20 mouse cellular contexts compared by ENCODE assay signal in the genomic region with DNA sequence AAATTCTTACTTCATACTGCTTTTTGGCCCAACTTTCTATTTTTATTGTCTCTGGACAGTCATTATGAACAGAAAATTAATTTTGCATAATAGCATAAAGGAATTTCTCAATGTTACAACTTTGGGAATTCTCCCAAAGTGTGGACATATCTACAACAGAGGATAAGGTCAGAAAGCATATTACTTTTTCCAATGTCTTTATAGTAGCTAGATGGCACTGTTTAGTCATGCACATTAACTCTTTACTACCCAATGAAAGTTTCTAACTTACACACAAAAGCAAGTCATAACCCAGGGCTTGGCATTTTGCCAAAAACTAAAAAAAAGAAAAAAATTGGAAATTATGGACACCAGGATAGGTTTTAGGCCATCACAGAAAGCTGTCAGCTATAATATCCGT. TPM values are rescaled to one million over a fixed set of nuclear protein-coding genes. Genes with fewer than 3 reads are reported as not detected.
DNase-seq lines count a peak whose midpoint lies in the region; ATAC-seq and TF ChIP-seq lines count a peak whose summit lies in the region.
"Had no signal": no experiment of that assay in that cellular context is flagged by ENCODE, and none has a peak within 500 bp of the region (broad histone marks: within the 10 kb centered on the region; RNA-seq: fewer than 3 reads in every experiment).

No protein-coding gene starts in this region.

- no peaks in the 10 kb centered on the region for H3K4me1 ChIP-seq in kidney, postnatal 0 days (replicated peaks; ENCODE audit: insufficient read depth, low read length)
- H3K4me1 ChIP-seq in midbrain, postnatal 0 days (ENCODE audit: insufficient read depth, low read length) = no peaks in the 10 kb centered on the region
- no peaks in the 10 kb centered on the region for H3K4me1 ChIP-seq in midbrain, embryonic 10.5 days
- H3K4me1 ChIP-seq: heart, embryonic 10.5 days; hindbrain, embryonic 13.5 days had no signal

- H3K9ac ChIP-seq in kidney, postnatal 0 days (ENCODE audit: low read depth, low read length) = no peak overlapping the region
- no peak overlapping the region for H3K9ac ChIP-seq in midbrain, postnatal 0 days (replicated peaks; ENCODE audit: low read length, poor library complexity, severe bottlenecking)
- H3K9ac ChIP-seq: hindbrain, embryonic 13.5 days had no signal

- no peaks in the 10 kb centered on the region for H3K27me3 ChIP-seq in kidney, postnatal 0 days (ENCODE audit: insufficient read depth, low read length)
- no peaks in the 10 kb centered on the region for H3K27me3 ChIP-seq in midbrain, postnatal 0 days (ENCODE audit: insufficient read depth, low read length)
- H3K27me3 ChIP-seq in midbrain, embryonic 10.5 days (ENCODE audit: low read depth, poor library complexity, severe bottlenecking) = no peaks in the 10 kb centered on the region
- H3K27me3 ChIP-seq: hindbrain, embryonic 13.5 days; Patski had no signal

- H3K4me3 ChIP-seq in kidney, postnatal 0 days (replicated peaks; ENCODE audit: low read depth, low read length) = no peak overlapping the region
- no peak overlapping the region for H3K4me3 ChIP-seq in midbrain, postnatal 0 days (ENCODE audit: low read depth, low read length)
- H3K4me3 ChIP-seq in midbrain, embryonic 10.5 days = no peak overlapping the region
- H3K4me3 ChIP-seq: heart, embryonic 10.5 days; hindbrain, embryonic 13.5 days had no signal

- no peak overlapping the region for H3K4me2 ChIP-seq in kidney, postnatal 0 days (ENCODE audit: low read length)
- H3K4me2 ChIP-seq in midbrain, postnatal 0 days (ENCODE audit: low read depth, low read length, poor library complexity, severe bottlenecking) = no peak overlapping the region
- H3K4me2 ChIP-seq: hindbrain, embryonic 13.5 days had no signal

- no peaks in the 10 kb centered on the region for H3K9me3 ChIP-seq in kidney, postnatal 0 days (replicated peaks; ENCODE audit: low read length)
- no peaks in the 10 kb centered on the region for H3K9me3 ChIP-seq in midbrain, postnatal 0 days (ENCODE audit: low read length)
- no peaks in the 10 kb centered on the region for H3K9me3 ChIP-seq in midbrain, embryonic 10.5 days (replicated peaks)
- H3K9me3 ChIP-seq: heart, embryonic 10.5 days; hindbrain, embryonic 13.5 days had no signal

- H3K36me3 ChIP-seq in kidney, postnatal 0 days (ENCODE audit: insufficient read depth, low read length) = peaks cover 54% of the 10 kb centered on the region
- H3K36me3 ChIP-seq in midbrain, postnatal 0 days (ENCODE audit: insufficient read depth, low read length) = peaks cover 38% of the 10 kb centered on the region
- peaks cover 98% of the 10 kb centered on the region for H3K36me3 ChIP-seq in midbrain, embryonic 10.5 days

- 89% methylated on average over 1 of the region's 1 CpGs for WGBS in kidney, postnatal 0 days
- WGBS in midbrain, postnatal 0 days = 85% methylated on average over 1 of the region's 1 CpGs
- 89% methylated on average over 1 of the region's 1 CpGs for WGBS in midbrain, embryonic 10.5 days

- no peak for ATAC-seq in kidney, postnatal 0 days (replicated peaks; ENCODE audit: low FRiP score, low read depth)
- ATAC-seq in midbrain, postnatal 0 days (ENCODE audit: low FRiP score) = no peak
- ATAC-seq: activated CD4-positive, CD25-positive, alpha-beta regulatory T cell, adult 4 months; forebrain, embryonic 14.5 days; Patski had no signal

- no peak overlapping the region for H3K27ac ChIP-seq in kidney, postnatal 0 days
- no peak overlapping the region for H3K27ac ChIP-seq in midbrain, postnatal 0 days (ENCODE audit: low read depth, low read length)
- no peak overlapping the region for H3K27ac ChIP-seq in midbrain, embryonic 10.5 days (replicated peaks)
- H3K27ac ChIP-seq: heart, embryonic 10.5 days; hindbrain, embryonic 13.5 days had no signal

- DNase-seq in kidney, postnatal 0 days (ENCODE audit: low spot score) = peak; percentile 17
- no peak for DNase-seq in kidney, adult 8-10 months
- DNase-seq in midbrain, postnatal 0 days (ENCODE audit: low spot score) = no peak
- DNase-seq in midbrain, embryonic 10.5 days (ENCODE audit: low spot score) = no peak
- DNase-seq in adipocyte (ENCODE audit: low spot score) = peak; percentile 51
- DNase-seq in urinary bladder, postnatal 10 days (ENCODE audit: low spot score) = no peak
- DNase-seq: adrenal gland, adult 2 months; adrenal gland, postnatal 25 days; cerebellum, adult 18-20 months; cerebellum, adult 9-11 months; cerebellum, postnatal 36 days; gastrocnemius, postnatal 10 days; heart, adult 18-20 months; heart, postnatal 10 days; heart, postnatal 4 days had no signal

- peak; percentile 10; the same call in 1 of the 2 replicates for TF ChIP-seq CTCF in kidney, postnatal 0 days (IDR thresholded peaks at IDR 0.05; ENCODE audit: low read depth)
- TF ChIP-seq CTCF in midbrain, postnatal 0 days (IDR thresholded peaks at IDR 0.05) = peak; percentile 52

RNA-seq across cellular contexts. Expression of gene Dhx36, which starts 36.6 kb away (rescaled TPM):
- 24.1 and 25.0 TPM in 2 replicates for polyA plus RNA-seq in kidney, postnatal 0 days (2015; fragmentation: Nextera tagmentation; extraction: Ambion mirVana)
- 58.2 and 81.9 TPM in 2 replicates for total RNA-seq in midbrain, postnatal 0 days (2014; rRNA removed)
- 29.4 and 32.8 TPM in 2 replicates for polyA plus RNA-seq in midbrain, postnatal 0 days (2015; fragmentation: Nextera tagmentation; extraction: Ambion mirVana)
- 33.4 and 36.2 TPM in 2 replicates for polyA plus RNA-seq in midbrain, embryonic 10.5 days (2016; fragmentation: Nextera tagmentation; extraction: Ambion mirVana)

Comparison
In these comparisons a context has a peak if more than half of its experiments do, and no peak if none do; other contexts are left out.
1. DNase-seq: peak in kidney, postnatal 0 days (single experiment) and adipocyte (single experiment); none in kidney, adult 8-10 months (0 of 2), midbrain, postnatal 0 days (single experiment), midbrain, embryonic 10.5 days (single experiment) and urinary bladder, postnatal 10 days (single experiment).